Mouse (Mus musculus) telencephalon, adult 2 months (tissue): ENCODE results near the gene Syp.

Source experiments
- DNase-seq: peaks from one replicate; pipeline ENCODE4 v3.0.0-alpha.2; 2011; ENCODE audit warnings: low read depth, low spot score

Syp gene

GRCm38 (mm10) chrX:7638401-7639091, at the start of gene Syp:
Gene Syp, plus strand, starts transcription at chrX:7638471.
- DNase-seq = peak; percentile 57

GRCm38 (mm10) chrX:7595371-7595770, 42.9 kb upstream of the Syp start:
- DNase-seq = no peak

GRCm38 (mm10) chrX:7604004-7604403, 34.3 kb upstream of the Syp start:
- no peak for DNase-seq

GRCm38 (mm10) chrX:7604879-7605574, 33.2 kb upstream of the Syp start, which contains the start of gene Ccdc22:
Gene Ccdc22, minus strand, starts transcription at chrX:7605517.
- peak; percentile 81 for DNase-seq

DNA sequence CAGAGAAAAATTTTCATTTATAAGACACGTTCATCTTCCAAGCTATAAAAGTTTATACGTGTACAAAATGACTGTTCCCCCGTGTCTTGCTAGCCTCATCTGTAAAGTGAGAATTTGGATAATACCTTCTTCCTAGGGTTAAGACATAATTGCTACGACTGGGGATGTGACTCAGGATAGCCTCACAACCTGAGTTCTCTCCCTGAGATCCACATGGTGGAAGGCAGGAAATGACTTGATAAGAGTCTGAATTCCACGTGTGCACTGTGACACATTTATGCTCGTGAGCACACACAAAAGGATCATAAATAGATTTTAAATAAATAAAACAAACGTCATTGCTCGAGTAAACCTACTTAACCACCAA, 32.7 kb upstream of the Syp start:
- no peak for DNase-seq

DNA sequence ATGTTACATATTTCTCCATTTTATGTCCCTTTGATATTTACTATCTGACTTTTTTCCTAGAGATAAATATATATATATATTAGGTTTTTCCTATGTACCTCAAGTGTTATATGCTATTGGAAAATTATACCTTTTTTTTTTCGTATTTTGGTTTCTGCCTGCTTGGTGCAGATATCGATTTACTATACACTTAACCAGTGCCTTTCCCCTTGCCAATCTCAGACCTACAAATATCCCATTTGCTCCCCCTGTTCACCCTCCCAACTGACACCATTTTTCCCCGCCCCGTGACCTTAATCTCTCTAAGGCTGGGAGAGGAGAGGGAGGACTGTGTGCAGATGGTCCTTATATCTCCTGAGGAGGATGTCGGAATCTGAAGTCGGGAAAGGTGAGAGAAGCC, 31.5 kb upstream of the Syp start, which contains the start of gene Cacna1f:
Gene Cacna1f (plus strand): TSS at position 301 of the 400 bp plus-strand sequence.
- DNase-seq = no peak

DNA sequence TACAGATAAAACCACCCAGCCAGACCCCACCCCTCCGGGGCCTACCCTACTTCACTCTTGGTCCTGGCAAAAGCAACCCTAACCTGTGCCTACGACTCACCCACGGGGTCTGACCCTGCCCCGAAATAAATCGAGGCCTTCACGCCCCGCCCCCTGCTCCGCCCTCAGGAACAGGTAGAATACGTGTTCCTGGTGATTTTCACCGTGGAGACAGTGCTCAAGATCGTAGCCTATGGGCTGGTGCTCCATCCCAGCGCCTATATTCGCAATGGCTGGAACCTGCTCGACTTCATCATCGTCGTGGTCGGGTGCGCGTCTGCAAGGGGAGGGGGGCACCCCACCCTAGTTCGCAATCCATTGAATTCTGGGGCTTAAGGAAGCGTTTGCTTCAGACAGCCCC, 28.2 kb upstream of the Syp start:
- DNase-seq = no peak

DNA sequence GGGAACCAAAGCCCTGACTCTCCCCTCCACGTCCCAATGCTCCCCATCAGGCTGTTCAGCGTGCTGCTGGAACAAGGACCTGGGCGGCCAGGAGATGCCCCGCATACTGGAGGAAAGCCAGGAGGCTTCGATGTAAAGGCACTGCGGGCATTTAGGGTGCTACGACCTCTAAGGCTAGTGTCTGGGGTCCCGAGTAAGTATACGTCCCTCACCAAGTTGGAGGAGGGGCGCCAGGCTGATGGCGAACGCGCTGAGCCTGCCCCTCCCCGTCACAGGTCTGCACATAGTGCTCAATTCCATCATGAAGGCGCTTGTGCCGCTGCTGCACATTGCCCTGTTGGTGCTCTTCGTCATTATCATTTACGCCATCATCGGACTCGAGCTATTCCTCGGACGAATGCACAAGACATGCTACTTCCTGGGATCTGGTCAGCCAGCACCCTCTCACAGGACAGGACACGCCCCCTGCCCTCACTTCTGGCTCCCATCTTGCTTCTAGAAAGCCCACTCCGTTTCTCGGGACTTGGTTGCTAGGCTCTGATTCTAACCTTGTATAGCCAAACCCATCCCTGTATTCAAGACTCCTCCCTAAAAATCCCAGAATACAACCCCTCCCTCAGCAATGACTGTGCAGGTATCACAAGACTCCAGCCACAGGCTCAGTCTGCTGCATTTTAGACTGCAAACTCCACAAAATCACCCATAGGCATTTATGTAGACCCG, 27.6 kb upstream of the Syp start:
- no peak for DNase-seq

GRCm38 (mm10) chrX:7617889-7618551, 20.3 kb upstream of the Syp start:
- no peak for DNase-seq

GRCm38 (mm10) chrX:7632560-7632959, 5.7 kb upstream of the Syp start:
- DNase-seq = no peak

GRCm38 (mm10) chrX:7635101-7635500, 3.2 kb upstream of the Syp start:
- DNase-seq = peak; percentile 71

DNA sequence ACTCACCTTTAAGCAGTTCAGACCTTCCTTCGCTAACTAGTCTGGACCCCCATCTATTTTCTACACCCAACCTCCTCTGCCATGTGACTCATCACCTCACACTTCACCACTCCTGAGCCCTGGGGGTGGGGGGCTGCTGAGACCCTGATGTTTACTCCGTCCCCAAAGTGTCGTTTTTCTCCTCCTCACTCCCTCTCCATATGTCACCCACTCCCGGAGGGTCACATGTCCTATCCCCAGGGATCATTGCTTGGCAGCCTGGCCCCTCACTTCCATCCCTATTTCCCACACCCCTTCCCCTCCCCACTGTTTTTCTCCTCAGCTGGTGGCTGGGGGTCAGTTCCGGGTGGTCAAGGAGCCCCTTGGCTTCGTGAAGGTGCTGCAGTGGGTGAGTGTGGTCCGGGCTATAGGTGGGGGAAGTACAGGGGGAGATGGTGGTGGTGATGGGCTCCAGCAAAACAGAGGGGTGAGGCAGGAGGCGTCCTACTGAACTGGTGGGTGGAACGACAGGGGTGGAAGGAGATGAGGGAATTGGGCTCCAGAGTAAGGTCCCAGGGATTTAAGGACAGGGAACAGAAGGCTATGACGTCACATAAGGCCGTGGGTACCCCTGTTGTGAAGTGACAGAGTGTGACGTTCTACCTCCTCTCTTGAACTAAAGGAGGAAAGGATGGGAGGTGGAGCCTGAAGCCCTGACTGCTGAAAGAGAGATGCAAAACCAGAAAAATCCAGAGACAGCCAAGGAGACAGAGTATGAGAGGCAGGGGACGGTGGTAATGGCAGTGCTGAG, 1.5 kb downstream of the Syp start:
- no peak for DNase-seq

DNA sequence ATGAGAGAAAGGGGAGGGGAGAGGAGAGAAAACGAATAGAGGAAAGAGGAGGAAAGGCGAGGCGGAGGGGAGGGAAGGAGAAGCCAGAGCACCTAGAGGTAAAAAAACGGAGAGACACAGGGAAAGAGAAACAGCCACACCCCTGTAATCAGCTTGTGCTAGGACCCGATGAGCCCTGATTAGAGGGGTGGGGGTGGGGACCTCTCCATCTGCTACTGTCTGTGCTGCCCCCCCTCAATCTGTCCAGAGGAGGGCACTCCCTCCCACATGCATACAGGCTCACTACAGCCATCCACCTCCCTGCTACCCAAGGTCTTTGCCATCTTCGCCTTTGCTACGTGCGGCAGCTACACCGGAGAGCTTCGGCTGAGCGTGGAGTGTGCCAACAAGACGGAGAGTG, 2.5 kb downstream of the Syp start:
- no peak for DNase-seq

GRCm38 (mm10) chrX:7645349-7645748, 7.1 kb downstream of the Syp start:
- DNase-seq = no peak

- peak; percentile 76 for DNase-seq
These were observed 10.5 kb downstream of the Syp start for GRCm38 (mm10) chrX:7648671-7649304.

- no peak for DNase-seq
These were observed 19.0 kb downstream of the Syp start, which contains the start of gene Prickle3 for GRCm38 (mm10) chrX:7657221-7657639. Gene Prickle3, plus strand, starts transcription at chrX:7657260.

DNA sequence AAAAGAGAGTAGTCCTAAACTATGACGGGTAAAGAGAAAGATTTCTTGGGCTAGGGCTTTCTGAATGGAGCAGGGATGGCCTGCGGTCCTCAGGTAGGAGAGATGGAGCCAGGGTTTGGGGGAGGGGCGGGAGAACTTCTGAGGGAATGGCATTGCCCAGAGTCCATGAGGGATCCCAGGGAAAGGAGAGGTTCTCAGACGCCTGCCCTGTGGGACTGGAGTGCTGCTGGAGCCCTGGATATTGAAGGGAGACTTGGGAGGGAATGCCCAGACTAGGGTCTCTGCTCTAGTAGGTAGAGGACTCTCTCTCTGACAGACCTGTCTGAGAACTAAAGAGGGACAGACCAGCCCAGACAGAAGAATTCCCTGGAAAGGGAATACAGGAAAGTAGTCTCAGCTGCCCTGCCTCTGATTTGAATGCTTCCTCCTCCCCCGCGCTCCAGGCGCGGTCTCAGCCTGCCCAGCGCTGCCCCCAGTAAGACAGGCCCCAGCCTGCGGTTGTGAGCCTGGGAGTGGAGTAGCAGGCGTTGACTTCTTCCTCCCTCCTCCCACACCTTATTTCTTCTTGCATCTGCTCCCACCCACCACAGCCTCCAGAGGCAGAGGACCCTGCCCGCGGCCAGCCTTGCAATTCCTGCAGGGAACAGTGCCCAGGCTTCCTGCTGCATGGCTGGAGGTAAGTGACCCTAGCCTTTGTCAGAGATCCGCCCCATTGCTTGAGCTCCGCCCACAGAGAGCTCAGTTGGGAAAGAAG, 19.9 kb downstream of the Syp start:
- DNase-seq = no peak

- DNase-seq = no peak
These were observed 20.7 kb downstream of the Syp start for GRCm38 (mm10) chrX:7658785-7659589.

DNA sequence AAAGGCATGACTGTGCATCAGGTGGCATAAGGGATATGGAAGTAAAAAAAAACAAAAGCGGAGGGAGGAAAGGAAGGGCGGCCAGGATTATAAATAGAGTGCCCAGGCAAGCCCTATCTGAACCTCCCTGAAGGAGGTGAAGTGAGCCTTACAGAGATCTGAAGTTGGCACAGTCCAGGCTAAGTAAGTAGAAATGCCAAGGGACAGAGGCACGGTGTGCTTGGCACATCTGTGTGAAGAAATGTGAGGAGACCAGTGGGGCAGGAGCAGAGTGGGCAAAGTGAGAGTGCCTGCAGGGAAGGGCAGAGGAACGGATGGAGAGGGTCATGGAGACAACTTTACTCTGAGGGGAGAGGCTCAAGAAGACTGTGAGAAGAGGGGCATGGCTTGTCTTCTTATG, 22.8 kb downstream of the Syp start:
- no peak for DNase-seq
